Mouse (Mus musculus) embryo, embryonic 11 days (tissue): ENCODE measurements around the gene Ell.

ENCODE experiments used
- DNase-seq: peaks from one replicate; pipeline ENCODE4 v3.0.0-alpha.2; 2015

The Ell gene

DNA sequence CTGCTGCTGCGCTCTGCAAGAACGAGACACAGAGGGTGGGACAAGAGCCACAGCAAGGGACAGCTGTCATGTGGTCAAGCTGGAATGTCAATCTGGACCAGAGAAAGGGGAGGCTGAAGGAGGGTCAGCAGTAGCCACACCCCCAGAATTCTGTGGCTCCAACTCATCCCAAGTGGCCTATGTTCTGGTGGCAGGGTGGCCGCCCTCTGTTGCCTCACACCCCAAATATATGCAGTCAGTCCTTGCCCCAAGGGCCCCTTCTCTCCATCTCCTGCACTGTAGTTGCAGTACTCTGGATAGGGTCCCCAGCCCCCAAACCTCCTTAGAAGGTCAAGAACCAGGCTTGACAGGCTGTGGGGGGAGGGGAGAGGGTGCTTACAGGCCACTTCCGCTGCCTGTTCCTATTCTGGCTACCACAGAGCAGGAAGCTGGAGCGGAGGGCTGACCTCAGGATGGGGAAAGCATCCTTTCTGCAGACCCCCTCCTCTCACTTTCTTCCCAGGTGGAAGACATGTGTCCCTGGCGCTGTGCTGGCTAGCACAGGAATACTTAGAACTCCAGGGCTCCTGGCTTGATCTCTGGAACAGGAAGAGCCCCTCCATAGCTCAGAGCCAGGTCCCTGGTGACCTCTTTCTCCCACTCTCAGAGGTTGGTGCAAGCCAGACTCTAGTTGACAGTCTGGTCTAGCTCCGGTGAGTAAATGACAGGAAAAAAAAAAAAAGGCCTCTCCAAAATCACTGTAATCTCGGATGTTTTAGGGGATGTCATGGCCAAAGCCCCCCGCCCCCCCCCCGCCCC lies 61.4 kb downstream of the Ell start:
- peak; percentile 81 for DNase-seq

DNA sequence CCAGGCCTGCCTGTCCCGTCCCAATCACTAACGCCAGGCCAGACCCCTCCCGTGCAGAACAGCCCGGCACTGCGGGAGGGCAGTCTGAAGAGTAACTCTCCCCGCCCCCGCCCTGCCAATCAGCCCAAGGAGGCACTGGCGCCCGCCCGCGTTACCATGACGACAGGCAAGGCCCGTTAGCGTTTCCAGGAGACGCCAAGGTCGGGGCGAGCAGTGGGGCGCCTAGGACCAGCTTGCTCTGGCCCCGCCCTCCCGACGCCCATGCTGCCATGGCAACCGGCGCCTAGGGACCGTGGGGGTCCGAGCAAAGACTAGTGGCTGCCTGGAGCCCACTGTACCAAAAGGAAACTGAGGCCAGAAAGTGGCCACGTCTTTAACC lies 62.0 kb downstream of the Ell start:
- peak; percentile 98 for DNase-seq

GRCm38 (mm10) chr8:70602139-70602811 lies 63.0 kb downstream of the Ell start:
- DNase-seq: no peak

GRCm38 (mm10) chr8:70604558-70604957 lies 65.3 kb downstream of the Ell start:
- no peak for DNase-seq

- no peak for DNase-seq
Observed at GRCm38 (mm10) chr8:70605871-70606779, 66.9 kb downstream of the Ell start.

DNA sequence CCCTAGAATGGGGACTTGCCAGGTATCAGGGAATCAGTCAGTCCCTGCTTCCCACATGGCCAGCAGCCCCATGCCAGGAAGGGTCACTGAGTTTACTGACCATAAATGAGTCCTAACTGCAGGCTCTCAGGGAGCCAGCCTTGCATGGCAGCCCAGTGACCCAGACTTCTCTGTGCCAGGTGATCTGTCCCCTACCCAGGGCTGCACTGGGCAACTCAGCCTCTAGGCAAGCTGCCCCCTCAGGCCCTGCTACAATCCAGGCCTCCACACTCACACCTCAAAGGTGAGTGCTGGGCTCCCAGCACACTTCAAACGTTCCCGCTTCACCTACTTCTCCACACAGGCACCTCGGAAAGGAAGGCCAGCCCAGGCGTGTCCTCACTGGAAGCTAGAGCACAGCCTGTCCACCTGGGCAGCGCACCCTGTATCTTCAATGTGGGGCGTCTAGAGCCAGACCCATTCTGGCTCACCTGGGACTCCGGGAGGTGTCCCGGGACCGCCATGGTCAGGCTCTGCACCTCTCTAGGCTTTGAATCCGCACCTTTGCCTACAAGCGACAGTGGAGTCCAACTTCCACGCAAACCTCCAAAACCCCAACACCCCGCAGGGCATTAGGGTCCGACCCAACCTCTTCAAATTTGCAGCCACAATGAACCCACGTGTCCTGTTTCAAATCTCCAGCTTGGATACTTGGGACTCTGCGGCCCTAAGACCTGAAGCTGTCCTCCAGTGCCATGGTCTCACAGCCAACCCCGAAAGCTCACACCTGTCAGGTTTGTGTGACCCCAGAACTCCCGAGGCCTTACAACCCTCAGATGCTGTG lies 67.7 kb downstream of the Ell start:
- no peak for DNase-seq

DNA sequence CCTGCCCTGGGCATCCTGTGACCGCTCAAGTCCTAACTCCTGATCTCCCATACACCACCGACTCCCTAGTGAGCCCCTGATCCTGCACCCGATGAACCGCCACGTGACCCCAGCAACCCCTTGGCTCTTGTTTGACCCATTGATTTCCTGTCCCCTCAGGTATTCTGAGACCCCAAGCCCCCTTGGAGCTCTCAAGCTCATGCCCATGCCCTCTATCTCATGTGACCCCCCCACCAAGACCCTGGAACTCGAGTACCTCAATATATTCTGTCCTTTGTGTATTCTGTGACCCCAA lies 68.3 kb downstream of the Ell start:
- DNase-seq: no peak

GRCm38 (mm10) chr8:70607898-70608748 lies 68.9 kb downstream of the Ell start:
- DNase-seq: peak; percentile 81

- DNase-seq: no peak
Observed at GRCm38 (mm10) chr8:70608749-70609367, 69.6 kb downstream of the Ell start, which contains the start of gene Ssbp4. Ssbp4 (minus strand) TSS chr8:70608872.

- DNase-seq: peak; percentile 93
Observed at GRCm38 (mm10) chr8:70609368-70609848, 70.2 kb downstream of the Ell start.

- DNase-seq: peak; percentile 93
Observed at GRCm38 (mm10) chr8:70609849-70610795, 70.9 kb downstream of the Ell start.

GRCm38 (mm10) chr8:70610796-70611771 lies 71.8 kb downstream of the Ell start:
- peak; percentile 71 for DNase-seq

GRCm38 (mm10) chr8:70611849-70612248 lies 72.6 kb downstream of the Ell start:
- DNase-seq: peak; percentile 88

GRCm38 (mm10) chr8:70613763-70614162 lies 74.5 kb downstream of the Ell start:
- DNase-seq: no peak

GRCm38 (mm10) chr8:70614469-70614868 lies 75.2 kb downstream of the Ell start:
- no peak for DNase-seq

DNA sequence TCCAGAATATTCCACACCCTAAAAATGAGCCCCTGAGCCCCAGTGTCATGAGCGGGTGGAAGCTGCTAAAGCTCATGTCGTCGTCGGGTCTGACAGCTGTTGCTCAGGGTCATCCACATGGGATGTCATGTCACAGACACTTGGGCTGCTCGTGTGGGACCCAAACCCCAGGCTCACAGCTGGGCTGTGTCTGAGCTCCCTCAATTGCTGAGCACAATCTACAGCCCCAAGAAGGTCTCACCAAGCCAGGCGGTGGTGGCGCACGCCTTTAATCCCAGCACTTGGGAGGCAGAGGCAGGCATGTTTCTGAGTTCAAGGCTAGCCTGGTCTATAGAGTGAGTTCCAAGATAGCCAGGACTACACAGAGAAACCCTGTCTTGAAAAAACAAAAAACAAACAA lies 76.0 kb downstream of the Ell start:
- DNase-seq: no peak

DNA sequence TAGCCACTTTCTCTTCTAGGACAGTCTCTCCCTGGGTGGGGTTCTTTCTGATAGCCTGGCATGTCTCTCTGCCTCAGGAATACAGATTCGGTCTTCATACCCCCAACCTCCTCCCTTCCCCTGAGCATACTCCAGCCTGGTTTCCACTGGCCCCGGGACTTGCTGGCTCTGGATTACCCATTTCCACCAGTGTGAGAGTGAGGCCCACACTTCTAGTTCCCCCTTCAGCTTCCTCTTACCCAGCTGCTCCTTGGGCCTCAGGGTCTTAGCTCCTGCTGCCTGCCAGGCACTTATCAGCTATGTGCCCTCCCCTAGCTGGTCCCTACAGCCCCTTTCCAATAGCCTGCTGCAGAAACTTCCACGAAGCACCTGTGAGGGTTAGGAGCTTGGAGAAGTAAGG lies 76.6 kb downstream of the Ell start, which contains the start of gene Lrrc25:
Lrrc25 (plus strand) TSS at position 262 of the 400 bp plus-strand sequence.
- no peak for DNase-seq

DNA sequence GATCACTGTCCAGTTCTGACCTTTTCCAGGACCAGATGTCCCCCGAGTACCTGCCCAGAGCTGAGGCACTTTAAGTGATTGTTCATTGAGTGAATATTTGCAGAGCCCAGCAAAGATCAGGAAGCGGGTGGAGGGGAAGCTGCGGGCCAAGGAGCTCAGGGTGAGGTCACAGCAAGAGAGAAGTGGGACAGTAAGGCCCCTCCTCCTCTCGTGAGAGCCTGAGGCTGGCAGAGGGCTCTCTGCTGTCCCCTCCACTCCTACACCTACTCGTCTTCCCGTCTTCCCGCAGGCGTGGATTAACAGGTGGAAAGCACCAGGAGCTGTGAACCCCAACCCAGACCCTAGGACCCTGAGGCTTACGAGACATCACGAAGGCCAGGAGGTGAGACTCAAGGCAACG lies 77.4 kb downstream of the Ell start:
- no peak for DNase-seq
